Mouse (Mus musculus): ENCODE measurements at regions not wholly inside any gene's neighbourhood (a gene's known extent, or its start where the extent isn't known, plus 50 kb on each side); places are given as distances from the start of the nearest gene placed in this dataset.
"Not testable (repeated sequence)": the region's sequence is repeated elsewhere in the genome, so short reads cannot be mapped to it uniquely, and the experiment has no call there.

DNA sequence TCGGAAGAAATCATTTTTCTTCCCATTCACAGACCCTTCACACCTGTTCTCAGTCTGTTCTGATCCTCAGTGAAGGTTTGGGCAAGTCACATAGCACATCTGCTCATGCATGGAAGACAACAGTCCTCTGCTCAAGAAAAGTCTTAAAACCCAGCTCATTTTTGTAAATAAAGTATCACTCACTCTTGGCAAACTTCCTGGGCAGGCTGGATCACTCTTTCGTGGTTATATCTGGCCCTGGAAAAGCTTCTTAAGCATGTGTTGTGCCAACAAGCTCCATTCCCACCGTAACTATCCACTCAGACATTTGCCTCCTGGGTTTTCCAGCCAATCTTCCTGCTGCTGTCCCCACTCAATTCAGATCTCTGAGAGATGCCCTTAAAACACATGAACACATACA, 103.2 kb upstream of the Cep85l start:
- DNase-seq, result no peak

DNA sequence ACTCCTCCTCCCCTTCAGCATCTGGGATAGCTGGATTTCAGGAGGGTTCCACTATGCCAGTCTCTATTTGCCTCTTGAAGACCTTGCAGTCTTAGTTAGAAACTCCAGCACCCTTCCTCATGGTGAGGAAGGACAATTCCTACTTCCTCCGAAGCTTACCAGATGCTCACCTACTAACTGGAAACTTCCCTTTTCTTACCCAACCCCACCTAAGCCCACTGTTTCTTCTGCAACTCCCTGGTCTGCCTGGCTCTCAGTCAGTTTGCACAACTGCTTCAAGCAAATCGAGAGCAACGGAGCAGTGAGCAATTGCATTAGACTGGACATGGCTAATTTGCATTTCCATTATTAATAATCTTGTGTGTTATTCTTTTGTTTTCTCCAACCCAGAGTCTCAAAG, 90.5 kb upstream of the Cep85l start:
- no peak for DNase-seq

DNA sequence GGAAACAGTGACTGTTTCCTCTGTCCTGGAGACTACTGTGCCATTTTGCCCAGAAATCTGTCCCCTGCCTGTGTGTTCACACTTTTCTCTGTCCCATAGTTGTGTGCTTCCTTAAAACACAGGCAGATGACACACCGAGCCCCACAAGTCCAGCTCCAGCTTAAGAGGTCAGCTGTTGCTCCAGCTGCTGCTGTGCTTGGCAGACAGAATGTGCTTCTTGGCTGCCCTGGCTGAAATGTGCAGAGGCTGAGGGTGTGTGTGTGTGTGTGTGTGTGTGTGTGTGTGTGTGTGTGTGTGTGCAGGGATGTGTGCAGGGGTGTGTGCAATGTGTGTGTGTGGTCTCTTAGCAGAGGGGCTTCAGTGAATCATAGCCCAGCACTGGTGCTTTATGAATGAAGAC, 89.9 kb upstream of the Cep85l start:
- DNase-seq, result no peak

DNA sequence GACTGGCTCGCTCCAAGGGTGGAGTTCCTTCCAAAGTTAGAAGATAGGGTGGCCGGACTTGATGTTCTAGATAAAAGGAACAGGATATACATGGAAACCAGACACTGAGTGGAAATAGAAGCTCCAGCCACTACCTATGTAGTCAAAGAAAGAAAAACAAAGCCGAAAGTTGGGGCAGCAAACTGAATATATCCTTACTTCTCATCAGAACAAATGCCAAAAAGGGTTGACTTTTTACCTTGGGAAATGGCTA, 88.5 kb upstream of the Cep85l start:
- DNase-seq, result no peak

DNA sequence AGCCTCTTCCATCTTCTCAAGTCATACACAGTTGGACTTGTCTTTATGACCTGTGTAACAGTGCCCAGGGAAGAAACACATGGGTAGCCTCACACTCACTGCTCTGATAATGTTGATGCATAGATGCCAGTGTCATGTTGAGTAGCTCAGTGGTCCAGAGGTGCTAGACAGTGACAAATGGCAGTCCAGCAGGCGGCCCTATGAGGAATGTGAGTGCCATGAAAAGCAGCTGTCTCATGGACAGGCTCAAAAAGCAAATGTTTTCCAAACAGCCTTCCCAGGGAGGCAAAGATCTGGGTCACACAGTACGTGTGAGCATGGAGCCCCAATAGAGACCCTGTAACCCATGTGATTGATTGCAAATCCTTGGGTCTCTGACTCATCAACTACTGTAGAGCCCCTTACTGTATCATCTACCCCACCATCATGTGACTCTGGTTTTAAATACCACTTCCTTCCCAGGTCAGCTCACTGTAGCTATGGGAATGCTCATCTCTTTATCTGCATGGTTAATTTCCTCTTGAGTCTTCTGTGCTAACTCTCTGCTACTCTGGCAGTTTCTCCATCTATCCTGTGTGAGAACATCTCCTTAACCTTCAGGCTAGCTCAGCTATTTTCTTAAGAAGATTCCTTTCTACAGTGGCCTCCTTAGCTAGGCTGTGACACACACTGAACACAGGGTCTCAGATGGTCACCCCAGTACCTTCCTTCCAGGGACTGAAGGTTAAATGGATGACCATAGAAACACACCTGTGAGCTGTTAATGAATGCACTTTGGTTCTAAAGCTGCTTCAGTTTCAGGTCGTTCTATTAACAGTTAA, 87.9 kb upstream of the Cep85l start:
- no peak for DNase-seq

DNA sequence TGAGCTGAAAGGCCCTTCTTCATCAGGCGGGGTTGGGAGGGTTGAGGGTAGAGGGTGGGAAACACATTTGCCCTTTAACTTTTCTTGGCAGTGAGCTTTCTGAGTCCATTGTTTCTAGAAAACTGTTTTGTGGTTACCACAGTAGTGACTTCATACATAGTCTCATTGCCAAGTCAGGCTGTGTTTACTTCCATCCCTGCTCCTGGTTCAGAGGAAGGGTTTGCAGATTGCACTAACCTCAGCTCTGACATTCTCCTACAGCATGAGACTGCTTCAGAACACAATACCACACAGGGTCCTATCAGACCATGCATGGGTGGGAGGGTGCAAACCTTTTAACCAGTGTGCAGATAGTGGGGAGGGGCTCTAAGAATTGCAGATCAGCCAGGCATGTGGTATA, 87.1 kb upstream of the Cep85l start:
- DNase-seq, result no peak

DNA sequence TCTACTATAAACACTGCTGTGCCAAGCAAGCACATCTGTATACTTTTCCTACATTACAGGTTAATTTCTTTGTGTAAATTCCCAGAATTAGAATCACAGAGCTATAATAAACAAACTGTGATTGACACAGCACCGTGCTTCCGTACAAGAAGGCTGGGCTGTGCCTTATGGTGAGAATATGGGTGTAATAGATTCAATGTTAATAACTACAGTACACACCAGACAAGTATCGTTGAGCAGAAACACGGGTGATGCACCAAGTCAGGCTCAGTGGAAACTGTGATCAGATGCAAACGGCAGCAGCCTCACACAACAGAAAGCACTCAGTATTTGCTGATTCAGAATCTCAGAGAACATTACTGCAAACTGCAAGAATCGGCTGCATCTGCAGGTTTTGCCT, 86.5 kb upstream of the Cep85l start:
- DNase-seq, result no peak

DNA sequence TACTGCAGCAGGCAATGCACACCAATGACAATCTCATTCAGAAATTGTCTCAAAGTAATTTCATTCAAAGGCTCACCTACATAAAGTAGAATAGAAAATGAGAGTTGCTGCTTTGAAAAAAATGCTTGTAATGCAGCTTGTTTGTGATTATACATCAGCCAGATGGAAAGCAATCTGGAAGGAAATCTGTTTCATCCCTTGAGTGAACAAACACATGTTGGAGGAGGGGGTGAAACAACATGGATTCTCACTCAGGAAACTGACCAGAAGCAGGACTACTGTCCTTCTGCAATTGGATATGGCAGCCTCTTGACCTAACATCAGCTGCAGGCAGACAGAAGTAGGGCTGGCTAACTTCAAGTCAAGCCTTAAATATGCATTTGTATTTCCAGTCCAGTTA, 84.8 kb upstream of the Cep85l start:
- no peak for DNase-seq

DNA sequence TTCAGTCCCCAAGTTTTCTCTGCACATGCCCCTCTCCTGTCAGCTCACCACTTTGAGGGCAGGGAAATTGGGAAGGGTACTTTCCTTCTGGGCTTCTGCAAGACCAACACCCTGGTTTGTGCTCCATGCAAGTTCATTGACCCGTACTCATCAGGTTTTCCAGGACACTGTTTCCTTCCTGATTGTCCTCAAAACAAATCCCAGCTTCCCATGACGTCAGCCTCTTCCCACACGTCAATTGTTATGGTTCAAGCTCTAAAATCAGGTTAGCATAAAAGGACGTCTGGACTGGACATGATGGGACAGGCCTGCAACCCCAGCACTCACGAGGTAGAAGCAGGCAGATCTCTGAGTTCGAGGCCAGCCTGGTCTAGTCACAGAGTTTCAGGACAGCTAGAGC, 84.3 kb upstream of the Cep85l start:
- peak; percentile 18 for DNase-seq

DNA sequence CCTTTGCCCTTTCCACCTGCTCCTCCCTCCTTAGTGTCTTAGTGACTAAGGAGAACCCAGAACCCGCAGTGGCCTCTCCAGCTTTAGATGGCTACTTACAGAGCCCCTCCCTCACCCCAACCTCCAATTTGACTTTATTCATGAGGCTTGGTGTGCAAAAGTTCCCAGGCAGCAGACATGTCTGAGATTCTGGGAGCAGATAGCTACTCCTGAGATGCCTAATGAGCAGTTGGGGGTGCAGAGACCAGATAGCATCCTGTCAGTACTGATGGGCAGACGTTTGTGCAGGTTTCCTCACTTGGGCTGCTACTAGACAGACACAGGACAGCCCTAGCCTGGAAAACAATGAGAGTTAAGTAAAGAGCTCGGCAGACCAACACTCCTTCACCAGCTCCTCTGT, 83.7 kb upstream of the Cep85l start:
- no peak for DNase-seq

DNA sequence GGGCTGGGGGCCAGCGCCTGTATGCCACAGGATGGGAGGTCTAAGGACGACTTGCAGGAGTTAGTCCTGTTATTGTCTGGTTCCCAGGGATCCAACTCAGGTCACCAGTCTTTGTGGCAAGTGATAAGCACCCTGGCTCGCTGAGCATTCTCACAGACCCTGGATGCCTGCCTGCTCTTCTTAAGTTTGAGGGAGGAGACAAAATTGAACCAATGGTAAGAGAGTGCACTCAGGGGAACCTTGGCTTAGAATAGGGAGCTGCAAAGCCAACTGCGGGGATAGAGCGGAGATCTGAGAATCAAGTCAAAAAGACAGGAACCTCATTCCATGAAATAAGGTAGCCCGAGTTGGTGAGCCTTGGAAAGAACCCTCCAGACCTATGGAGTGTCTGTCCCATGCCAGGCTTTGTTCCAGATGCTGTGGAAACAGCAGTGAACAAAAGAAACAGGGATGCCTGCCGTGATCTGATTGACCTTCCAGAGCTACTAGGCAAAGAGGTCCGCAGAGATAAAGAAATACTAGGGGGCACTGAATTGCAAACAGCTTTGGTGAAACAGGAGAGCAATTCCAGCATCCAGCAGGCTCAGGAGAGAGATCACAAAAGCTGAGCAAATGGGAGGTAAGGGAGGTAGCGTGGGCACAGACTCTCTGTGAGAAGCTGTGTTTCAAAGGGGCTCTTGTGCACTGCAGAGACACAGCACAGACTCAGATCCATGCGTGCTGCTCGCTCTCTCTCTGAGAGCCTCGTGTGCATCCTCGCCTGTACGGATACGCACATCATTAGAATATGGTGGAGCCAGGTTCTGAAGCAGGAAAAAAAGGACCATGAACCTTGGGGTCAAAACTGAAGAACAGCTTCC, 82.9 kb upstream of the Cep85l start:
- DNase-seq, result peak; percentile 6

DNA sequence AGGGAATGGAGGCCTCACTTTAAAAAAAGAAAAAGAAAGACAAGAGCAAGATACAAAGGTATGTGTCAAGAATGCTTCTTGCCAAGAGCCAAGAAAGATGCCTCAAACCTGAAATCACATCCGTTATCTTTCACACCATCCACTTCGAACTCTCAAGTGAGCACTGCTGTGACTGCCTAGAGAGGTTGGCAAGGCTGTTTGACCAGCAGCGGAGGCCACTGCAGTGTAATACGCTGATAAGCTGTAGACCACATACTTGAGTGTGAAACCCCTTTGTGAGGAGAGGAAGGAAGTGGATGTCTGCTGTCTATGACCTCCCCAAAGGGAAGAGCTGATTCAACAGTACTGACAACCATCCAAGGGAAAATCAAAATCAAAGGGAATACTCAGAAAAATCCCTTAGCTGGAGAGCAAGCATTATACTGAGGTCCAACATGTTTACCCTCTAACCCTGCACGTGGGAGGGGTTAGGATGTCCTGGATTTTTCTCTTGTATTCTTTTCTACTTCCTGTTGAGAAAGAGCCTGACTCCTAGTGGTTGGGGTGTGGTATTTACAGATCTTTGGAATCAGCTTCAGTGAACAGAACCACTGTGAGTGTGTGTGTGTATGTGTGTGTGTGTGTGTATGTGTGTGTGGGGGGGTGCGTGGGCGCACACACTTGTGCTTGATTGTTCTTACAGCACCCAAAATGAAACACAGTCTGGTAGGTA, 81.5 kb upstream of the Cep85l start:
- DNase-seq, result no peak

DNA sequence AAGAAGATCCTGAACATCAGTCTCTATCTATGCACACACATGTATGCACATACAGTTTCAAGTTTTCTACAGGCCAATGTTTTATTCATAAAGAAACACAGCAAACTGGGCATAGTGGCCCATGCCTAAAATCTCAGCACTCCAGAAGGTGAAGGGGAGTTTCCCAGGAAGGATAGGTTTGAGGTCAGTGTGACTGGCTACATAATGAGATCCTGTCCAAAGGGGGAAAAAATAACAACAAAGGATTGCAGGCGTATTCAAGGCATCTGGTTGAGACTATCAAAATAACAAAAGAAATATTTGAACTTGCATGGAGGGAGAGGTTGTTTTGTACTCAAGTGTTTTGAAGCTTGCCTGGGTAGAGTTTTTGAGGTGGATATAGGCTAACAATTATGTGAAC, 80.0 kb upstream of the Cep85l start:
- not testable (repeated sequence) for DNase-seq

DNA sequence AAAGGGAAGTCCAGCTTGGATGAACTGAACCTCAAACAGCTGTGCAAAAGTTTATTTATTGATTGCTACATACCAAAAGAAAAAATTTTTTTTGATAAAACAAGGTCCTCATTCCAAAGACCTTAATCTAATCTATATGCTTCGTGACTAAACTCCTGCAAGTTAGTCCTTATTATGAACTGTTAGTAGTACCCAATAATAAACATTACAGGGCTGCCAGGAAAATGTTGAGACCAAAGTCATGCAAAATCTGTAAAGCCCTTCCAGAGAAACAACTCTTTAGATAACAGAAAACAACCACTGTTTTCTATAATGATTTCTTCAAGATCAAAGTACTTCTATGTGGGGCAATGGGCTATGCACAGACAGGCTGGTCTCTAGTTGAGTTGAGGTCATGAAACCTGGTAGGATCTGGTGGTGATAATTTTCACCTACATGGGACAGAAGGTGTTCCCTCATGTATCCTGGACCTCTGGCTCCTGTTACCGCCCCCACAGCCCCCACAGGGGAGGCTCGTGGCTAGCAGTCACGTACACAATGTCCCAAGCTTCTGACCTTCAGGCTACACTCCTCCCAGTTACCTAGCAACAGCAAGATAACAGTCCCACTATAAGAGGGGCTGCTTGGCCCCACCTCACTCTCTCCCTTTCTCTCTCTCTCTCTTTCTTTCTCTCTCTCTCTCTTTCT, 76.4 kb upstream of the Cep85l start:
- no peak for DNase-seq

DNA sequence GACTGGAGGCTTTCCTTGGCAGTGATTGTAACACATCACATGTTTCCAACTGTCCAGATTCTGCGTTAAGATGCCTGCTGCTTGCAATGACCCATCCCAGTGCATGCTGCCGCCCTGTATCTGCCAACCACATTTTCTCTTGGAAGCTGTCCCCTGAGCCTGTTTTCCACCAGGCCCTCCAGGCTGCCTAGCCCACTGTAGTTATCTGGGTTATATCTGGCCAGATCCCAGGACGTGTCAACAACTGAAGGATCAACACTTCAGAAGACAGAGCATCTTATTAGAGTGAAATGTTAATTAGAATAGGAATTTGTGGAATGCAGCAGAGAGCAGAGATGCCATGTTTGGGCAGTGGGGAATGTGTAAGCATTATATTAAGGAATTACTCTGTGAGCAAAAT, 65.0 kb upstream of the Cep85l start:
- no peak for DNase-seq

DNA sequence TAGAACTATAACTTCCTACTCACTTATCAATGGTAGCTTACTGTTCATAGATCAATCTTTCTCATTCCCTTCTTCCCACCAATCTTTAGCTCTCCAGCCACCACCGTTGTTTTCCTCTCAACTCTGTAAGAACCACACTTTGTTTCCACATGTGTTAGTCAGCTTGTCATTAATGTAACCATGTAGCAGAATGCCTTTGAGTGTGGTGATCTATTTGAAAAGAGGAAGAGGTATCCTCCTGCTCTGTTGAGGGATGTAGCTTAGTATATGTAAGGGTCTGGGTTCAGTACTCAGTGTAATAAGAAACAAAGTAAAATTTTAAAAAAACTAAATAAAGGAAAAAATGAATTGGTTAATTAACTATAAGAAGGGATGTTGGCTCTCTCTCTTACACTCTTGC, 63.7 kb upstream of the Cep85l start:
- DNase-seq, result no peak

DNA sequence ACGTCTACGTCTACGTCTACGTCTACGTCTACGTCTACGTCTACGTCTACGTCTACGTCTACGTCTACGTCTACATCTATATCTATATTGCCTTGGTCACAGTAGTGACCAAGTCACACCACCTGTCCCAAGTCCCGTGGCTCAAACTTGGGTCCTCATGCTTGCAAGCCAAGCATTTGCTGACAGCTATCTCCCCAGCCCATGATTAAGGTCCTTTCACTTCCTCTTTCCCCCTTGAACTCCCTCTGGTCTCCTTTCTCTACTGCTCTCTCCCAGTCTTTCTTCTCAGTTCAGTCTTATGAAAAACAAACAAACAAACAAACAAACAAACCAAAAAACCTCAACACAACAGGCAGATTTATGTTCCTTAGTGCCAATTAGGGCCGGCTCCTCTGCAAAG, 63.2 kb upstream of the Cep85l start:
- no peak for DNase-seq

DNA sequence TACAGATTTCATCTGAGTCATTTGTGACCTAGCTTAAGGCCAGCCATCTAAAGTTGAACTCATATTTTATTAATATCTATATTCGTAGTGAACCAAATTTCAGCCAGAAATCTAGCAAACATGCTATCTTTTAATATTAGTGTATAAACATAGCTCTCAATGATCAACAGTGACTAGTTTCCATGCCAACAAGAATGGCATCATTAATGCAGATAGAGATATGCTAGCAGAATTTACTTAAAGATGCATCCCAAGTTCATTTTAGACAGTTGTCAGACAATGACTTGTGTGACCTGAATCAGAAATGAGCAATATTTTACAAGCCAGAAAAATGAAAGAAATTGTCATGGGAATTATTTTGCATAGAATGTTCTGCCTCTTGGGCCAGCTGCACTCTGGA, 60.5 kb upstream of the Cep85l start:
- no peak for DNase-seq

DNA sequence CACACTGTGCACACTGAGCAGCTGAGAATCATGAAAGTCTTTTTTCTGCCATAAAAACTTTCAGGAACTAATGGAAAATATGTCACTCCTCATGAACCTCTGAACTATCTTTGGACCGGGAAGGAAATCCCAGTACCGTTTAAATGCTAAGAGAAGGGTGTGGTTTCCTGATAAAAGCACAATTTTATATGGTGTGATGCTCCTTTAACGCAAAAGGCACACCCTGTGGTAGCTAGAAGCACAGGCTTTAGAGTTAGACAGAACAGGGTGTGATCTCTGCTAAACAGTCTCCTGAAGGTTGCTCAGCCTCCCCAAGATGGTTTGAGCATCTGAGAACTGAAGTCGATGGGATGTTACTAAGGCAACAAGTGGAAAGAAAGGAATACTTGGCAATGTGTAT, 58.6 kb upstream of the Cep85l start:
- no peak for DNase-seq

DNA sequence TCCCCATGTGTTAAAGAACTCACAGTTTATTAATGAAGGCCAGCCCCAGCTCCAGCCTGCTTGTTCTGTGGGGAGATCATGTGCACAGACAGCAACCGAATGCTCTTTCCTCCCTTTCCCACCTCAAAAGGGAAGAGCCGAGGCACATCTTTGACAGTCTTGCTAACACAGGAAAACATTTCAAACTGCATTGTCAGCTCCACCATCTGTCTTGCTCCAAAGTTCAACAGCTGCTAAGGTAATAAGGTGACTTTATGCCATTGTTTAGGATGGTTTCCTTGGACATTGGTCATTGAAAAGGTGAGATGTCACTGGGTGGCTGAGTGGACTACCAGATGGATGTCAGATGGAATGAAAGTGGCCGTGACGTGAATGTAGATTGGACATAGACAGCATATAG, 58.0 kb upstream of the Cep85l start:
- DNase-seq, result no peak

DNA sequence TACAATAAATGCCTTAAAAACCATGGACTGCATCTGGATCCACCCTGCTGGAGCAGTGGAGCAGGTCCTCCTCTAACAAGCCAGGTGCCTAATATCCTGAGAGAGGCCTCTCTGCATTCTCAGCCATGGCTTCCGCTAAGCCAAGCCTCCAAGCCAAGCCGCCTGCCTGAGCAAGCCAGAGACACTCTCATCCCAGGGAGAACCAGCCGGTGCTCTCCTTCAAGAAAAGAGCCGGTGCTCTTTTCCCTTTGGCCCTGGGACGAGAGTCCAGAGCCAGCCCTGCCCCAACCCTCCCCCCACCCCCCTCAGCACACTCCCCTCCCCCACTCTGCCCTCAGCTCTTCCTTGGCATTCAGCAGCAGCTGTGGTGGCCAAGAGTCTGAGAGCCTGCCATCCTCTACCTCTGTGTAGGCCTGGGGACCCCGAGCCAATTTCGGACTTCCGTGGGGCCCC, 56.3 kb upstream of the Cep85l start:
- no peak for DNase-seq

DNA sequence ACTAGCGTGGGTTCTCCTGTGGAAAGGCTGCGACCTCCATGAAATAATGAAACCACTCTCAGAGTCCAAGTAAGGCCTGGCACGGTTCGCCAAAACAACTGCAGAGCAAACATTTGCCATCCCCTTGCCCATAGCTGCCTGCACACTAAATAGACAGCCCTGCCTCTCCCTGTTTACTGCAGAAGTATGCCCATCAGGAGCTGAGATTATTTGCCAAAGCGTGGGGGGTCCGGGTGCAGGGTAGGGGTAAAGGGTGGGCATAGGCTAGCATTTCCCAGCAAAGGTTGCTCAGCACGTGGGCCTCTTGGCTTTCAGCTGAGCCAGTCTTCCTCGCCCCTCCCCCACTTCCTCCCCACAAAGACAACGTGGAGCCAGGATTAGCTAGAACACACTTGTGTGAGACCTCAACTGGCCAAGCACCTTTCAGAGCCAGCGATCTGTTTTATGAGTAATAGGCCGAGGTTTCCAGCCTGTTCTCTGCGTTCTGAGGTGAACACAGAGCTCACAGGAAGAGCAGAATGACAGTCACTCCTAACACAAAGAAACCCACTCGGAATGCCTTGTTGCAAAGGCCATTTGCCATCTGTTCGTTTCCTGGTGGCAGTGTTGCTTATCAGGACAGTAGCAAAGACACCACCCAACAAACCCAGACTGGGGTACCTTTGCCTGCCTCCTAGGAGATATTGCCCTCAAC, 55.6 kb upstream of the Cep85l start:
- DNase-seq, result peak; percentile 76
